Comparison of ENCODE assay signal across 11 mouse cellular contexts in the genomic region with DNA sequence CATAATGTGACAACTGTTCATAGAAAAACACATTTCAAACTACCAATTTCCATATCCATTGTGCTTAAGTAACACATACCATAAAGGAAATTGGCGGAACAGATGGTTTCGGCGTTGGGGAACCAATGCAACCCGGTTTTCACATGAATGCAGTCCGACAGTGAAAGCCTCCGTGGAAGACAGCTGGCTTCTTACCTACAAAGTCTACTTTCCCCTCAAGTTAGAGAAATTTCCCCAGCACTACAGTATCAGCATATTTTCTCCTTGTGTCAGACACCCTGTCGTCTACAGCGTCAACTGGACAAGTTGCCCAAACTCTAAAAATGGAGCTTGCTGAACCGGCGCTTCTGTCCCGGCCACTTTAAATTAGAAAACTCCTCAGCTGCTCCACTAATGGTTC.
DNase-seq lines count a peak whose midpoint lies in the region; ATAC-seq and TF ChIP-seq lines count a peak whose summit lies in the region.
"Had no signal": no experiment of that assay in that cellular context is flagged by ENCODE, and none has a peak within 500 bp of the region (broad histone marks: within the 10 kb centered on the region; RNA-seq: fewer than 3 reads in every experiment).

No protein-coding gene starts in this region.

- peak overlapping the region; percentile 45; the same call in 1 of the 2 replicates for H3K9ac ChIP-seq in forebrain, embryonic 13.5 days
- H3K9ac ChIP-seq in midbrain, embryonic 11.5 days (ENCODE audit: low read length), result peak overlapping the region; percentile 49; the same call in 1 of the 2 replicates
- no peak overlapping the region for H3K9ac ChIP-seq in liver, embryonic 11.5 days (ENCODE audit: low read depth, low read length)
- H3K9ac ChIP-seq: limb, embryonic 12.5 days had no signal

- H3K27me3 ChIP-seq in forebrain, embryonic 13.5 days, result no peaks in the 10 kb centered on the region
- peaks cover 2% of the 10 kb centered on the region; the same call in 1 of the 2 replicates for H3K27me3 ChIP-seq in midbrain, embryonic 11.5 days (ENCODE audit: control insufficient read depth, insufficient read depth, low read length)
- H3K27me3 ChIP-seq in liver, embryonic 11.5 days (replicated peaks; ENCODE audit: control insufficient read depth, insufficient read depth, low read length), result no peaks in the 10 kb centered on the region
- H3K27me3 ChIP-seq: limb, embryonic 12.5 days had no signal

- H3K27ac ChIP-seq in gastrocnemius, adult 2 months, result peak overlapping the region; percentile 91
- peak overlapping the region; percentile 64 for H3K27ac ChIP-seq in forebrain, embryonic 13.5 days
- peak overlapping the region; percentile 73 for H3K27ac ChIP-seq in midbrain, embryonic 11.5 days (ENCODE audit: low read depth, low read length)
- H3K27ac ChIP-seq in liver, embryonic 11.5 days (ENCODE audit: low read depth, low read length), result no peak overlapping the region
- H3K27ac ChIP-seq: limb, embryonic 12.5 days; macrophage had no signal

- peak overlapping the region; percentile 64 for H3K4me3 ChIP-seq in gastrocnemius, adult 2 months
- H3K4me3 ChIP-seq in forebrain, embryonic 13.5 days, result peak overlapping the region; percentile 20; the same call in 1 of the 2 replicates
- peak overlapping the region; percentile 14; the same call in 1 of the 2 replicates for H3K4me3 ChIP-seq in midbrain, embryonic 11.5 days (ENCODE audit: low read depth, low read length)
- no peak overlapping the region for H3K4me3 ChIP-seq in liver, embryonic 11.5 days (ENCODE audit: low read depth, low read length)
- H3K4me3 ChIP-seq: limb, embryonic 12.5 days had no signal

- TF ChIP-seq CTCF in gastrocnemius, adult 2 months (IDR thresholded peaks at IDR 0.05), result no peak

- peak; percentile 69 for ATAC-seq in forebrain, embryonic 13.5 days
- peak; percentile 56 for ATAC-seq in midbrain, embryonic 11.5 days (ENCODE audit: low FRiP score)
- no peak for ATAC-seq in liver, embryonic 11.5 days (replicated peaks; ENCODE audit: low FRiP score)

- no peaks in the 10 kb centered on the region for H3K36me3 ChIP-seq in forebrain, embryonic 13.5 days (ENCODE audit: poor library complexity, severe bottlenecking)
- H3K36me3 ChIP-seq in midbrain, embryonic 11.5 days (ENCODE audit: control insufficient read depth, insufficient read depth, low read length), result no peaks in the 10 kb centered on the region
- no peaks in the 10 kb centered on the region for H3K36me3 ChIP-seq in liver, embryonic 11.5 days (ENCODE audit: control insufficient read depth, insufficient read depth, low read length)
- H3K36me3 ChIP-seq: limb, embryonic 12.5 days had no signal

- peak; percentile 66 for DNase-seq in gastrocnemius, adult 2 months
- no peak for DNase-seq in gastrocnemius, postnatal 4 days (ENCODE audit: low spot score in 2 of 2)
- DNase-seq in brain, adult 2 months (ENCODE audit: low read depth, low spot score), result peak; percentile 30
- DNase-seq in midbrain, embryonic 11.5 days (ENCODE audit: low spot score, missing footprints), result peak; percentile 91
- no peak for DNase-seq in yolk sac, embryonic 10.5 days (ENCODE audit: low spot score)
- DNase-seq in liver, embryonic 11.5 days (ENCODE audit: low spot score), result no peak
- no peak for DNase-seq in spleen, adult 18-20 months
- DNase-seq: kidney, adult 8-10 months had no signal

- intact Hi-C loops in gastrocnemius, adult 2 months (cut with DNase I), result no loop called here

- no peaks in the 10 kb centered on the region for H3K9me3 ChIP-seq in forebrain, embryonic 13.5 days (replicated peaks)
- H3K9me3 ChIP-seq in midbrain, embryonic 11.5 days (ENCODE audit: control insufficient read depth, low read length), result no peaks in the 10 kb centered on the region
- H3K9me3 ChIP-seq in liver, embryonic 11.5 days (ENCODE audit: control insufficient read depth, low read length), result no peaks in the 10 kb centered on the region
- H3K9me3 ChIP-seq: limb, embryonic 12.5 days had no signal

- 12% methylated on average over 11 of the region's 11 CpGs for WGBS in forebrain, embryonic 13.5 days
- WGBS in midbrain, embryonic 11.5 days, result 22% methylated on average over 11 of the region's 11 CpGs
- 87% methylated on average over 11 of the region's 11 CpGs for WGBS in liver, embryonic 11.5 days

- peak overlapping the region; percentile 56 for H3K4me2 ChIP-seq in forebrain, embryonic 13.5 days
- peak overlapping the region; percentile 43 for H3K4me2 ChIP-seq in midbrain, embryonic 11.5 days
- H3K4me2 ChIP-seq in liver, embryonic 11.5 days, result no peak overlapping the region

- peaks cover 44% of the 10 kb centered on the region for H3K4me1 ChIP-seq in forebrain, embryonic 13.5 days
- H3K4me1 ChIP-seq in midbrain, embryonic 11.5 days (ENCODE audit: control insufficient read depth, insufficient read depth, low read length), result peaks cover 30% of the 10 kb centered on the region
- H3K4me1 ChIP-seq in liver, embryonic 11.5 days (replicated peaks; ENCODE audit: control insufficient read depth, insufficient read depth, low read length), result 0 out of 2 replicates have a peak, but pooled peaks cover 3% of the 10 kb centered on the region

Comparison
In these comparisons a context has a peak if more than half of its experiments do, and no peak if none do; other contexts are left out.
1. DNase-seq: peak in gastrocnemius, adult 2 months (single experiment), brain, adult 2 months (single experiment) and midbrain, embryonic 11.5 days (single experiment); none in gastrocnemius, postnatal 4 days (0 of 2), yolk sac, embryonic 10.5 days (single experiment), liver, embryonic 11.5 days (single experiment) and spleen, adult 18-20 months (0 of 2).